Mouse (Mus musculus): ENCODE data around the gene AI467606.

DNA sequence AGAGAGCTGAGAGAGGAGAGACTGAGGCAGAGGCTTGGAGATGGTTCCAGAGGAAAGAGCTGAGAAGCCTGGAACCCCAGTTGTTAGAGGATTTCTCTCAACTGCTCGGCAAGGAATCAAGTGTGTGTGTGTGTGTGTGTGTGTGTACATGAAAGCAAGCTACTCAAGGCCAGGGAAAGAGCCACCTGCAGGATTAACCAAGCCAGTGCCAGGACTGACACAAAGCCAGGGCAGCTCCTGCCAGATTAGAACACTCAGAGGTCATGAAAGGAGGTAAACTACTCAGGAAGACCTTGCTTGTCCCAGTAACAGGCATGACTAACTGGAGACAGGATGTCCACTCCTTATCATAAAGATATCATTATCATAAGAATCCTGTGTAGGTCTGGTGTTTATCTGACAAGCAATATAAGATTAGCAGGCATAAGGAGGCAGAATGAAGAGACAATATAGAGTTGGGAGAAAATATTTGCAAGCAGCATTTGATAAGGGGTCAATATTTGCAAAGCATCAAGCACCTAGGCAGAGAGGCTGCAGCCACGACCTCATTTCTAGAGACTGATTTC lies 10.4 kb downstream of the AI467606 start:
- TF ChIP-seq GATA1 (IDR thresholded peaks at IDR 0.05; ENCODE audit: low read length) (no peak), TAL1 (IDR thresholded peaks at IDR 0.05; ENCODE audit: low read length) (no peak)

Measured in erythroblast, embryonic 14.5 days (primary cell).